Mouse (Mus musculus): ENCODE measurements around the gene Sp1.

The Sp1 gene

GRCm38 (mm10) chr15:102383671-102384070 lies 22.3 kb upstream of the Sp1 start:
- CTCF ChIA-PET: interaction anchor here in 3 of 4 experiments (0.7 kb wide), 3 partner anchors 58 to 231 kb away, joined by 3 to 5 read pairs (median 4); no protein-coding TSS in a partner anchor
- POLR2A ChIA-PET: interaction anchor here in 3 of 4 experiments (0.7 to 3.6 kb wide), 14 partner anchors 10 to 86 kb away, joined by 3 to 40 read pairs (median 8); partner anchors contain the start of genes Sp1 (in 2 of the 3) and Pcbp2 (in 1 of the 3)

- ChIA-PET CTCF (interaction anchor here (0.6 to 2.5 kb wide), 38 partner anchors 9 to 796 kb away, joined by 3 to 16 read pairs (median 4); partner anchors contain the start of genes Sp1 (in 2 of the 4), Pcbp2 (in 1 of the 4), Prr13 (in 1 of the 4) and Sp7 (in 1 of the 4)), POLR2A (interaction anchor here (0.6 to 13.0 kb wide), 58 partner anchors 9 to 1964 kb away, joined by 3 to 337 read pairs (median 4); partner anchors contain the start of genes Sp1 (in 4 of the 4), Aaas (in 2 of the 4), Tarbp2 (in 2 of the 4) and Espl1 (in 1 of the 4))
Measured at GRCm38 (mm10) chr15:102386640-102387039, 19.3 kb upstream of the Sp1 start.

GRCm38 (mm10) chr15:102388942-102389341 lies 17.0 kb upstream of the Sp1 start:
- ChIA-PET CTCF (interaction anchor here in 1 of 4 experiments (1.5 kb wide), 1 partner anchor 33 kb away, joined by 4 read pairs; no protein-coding TSS in a partner anchor), POLR2A (interaction anchor here in 3 of 4 experiments (0.8 to 13.0 kb wide), 7 partner anchors 12 to 29 kb away, joined by 4 to 337 read pairs (median 7); partner anchors contain the start of gene Sp1 (in 3 of the 3))

- POLR2A ChIA-PET: interaction anchor here in 3 of 4 experiments (0.6 to 13.0 kb wide), 7 partner anchors 8 to 125 kb away, joined by 3 to 337 read pairs (median 7); partner anchors contain the start of genes Sp1 (in 3 of the 3) and Tarbp2 (in 1 of the 3)
Measured at GRCm38 (mm10) chr15:102392520-102392919, 13.4 kb upstream of the Sp1 start.

GRCm38 (mm10) chr15:102393584-102394014 lies 12.3 kb upstream of the Sp1 start:
- POLR2A ChIA-PET: interaction anchor here (0.5 to 13.0 kb wide), 19 partner anchors 10 to 124 kb away, joined by 3 to 337 read pairs (median 5); partner anchors contain the start of genes Sp1 (in 4 of the 4), Aaas (in 1 of the 4), Pcbp2 (in 1 of the 4) and Tarbp2 (in 1 of the 4)
- CTCF ChIA-PET: interaction anchor here in 2 of 4 experiments (0.9 to 1.1 kb wide), 3 partner anchors 12 to 125 kb away, joined by 3 to 6 read pairs (median 3); partner anchors contain the start of gene Sp1 (in 2 of the 2)

More at GRCm38 (mm10) chr15:102392520-102392919, 13.4 kb upstream of the Sp1 start:
- CTCF ChIA-PET: no interaction called here

- ChIA-PET CTCF (interaction anchor here in 1 of 4 experiments (0.6 to 1.0 kb wide), 2 partner anchors 50 to 152 kb away, joined by 3 to 5 read pairs; partner anchors contain the start of gene Amhr2), POLR2A (interaction anchor here (0.5 to 13.0 kb wide), 12 partner anchors 8 to 1217 kb away, joined by 3 to 337 read pairs (median 9); partner anchors contain the start of genes Sp1 (in 3 of the 4) and Tarbp2 (in 1 of the 4))
Measured at GRCm38 (mm10) chr15:102395061-102395460, 10.9 kb upstream of the Sp1 start.

- ChIA-PET POLR2A (interaction anchor here (0.5 to 11.7 kb wide), 58 partner anchors 8 to 581 kb away, joined by 3 to 337 read pairs (median 6); partner anchors contain the start of genes Tarbp2 (in 4 of the 4), Aaas (in 2 of the 4), Pcbp2 (in 2 of the 4) and Atp5g2 (in 1 of the 4)), CTCF (interaction anchor here in 1 of 4 experiments (1.5 to 1.6 kb wide), 2 partner anchors 12 to 17 kb away, joined by 5 to 9 read pairs; no protein-coding TSS in a partner anchor)
Measured at GRCm38 (mm10) chr15:102398629-102399028, 7.3 kb upstream of the Sp1 start.

- CTCF ChIA-PET: interaction anchor here in 3 of 4 experiments (0.5 to 1.6 kb wide), 14 partner anchors 9 to 625 kb away, joined by 3 to 9 read pairs (median 5); partner anchors contain the start of gene Aaas (in 1 of the 3)
- POLR2A ChIA-PET: interaction anchor here (0.5 to 11.7 kb wide), 131 partner anchors 8 to 1198 kb away, joined by 3 to 337 read pairs (median 4); partner anchors contain the start of genes Aaas (in 4 of the 4), Tarbp2 (in 4 of the 4), Pcbp2 (in 3 of the 4) and Calcoco1 (in 2 of the 4)
Measured at GRCm38 (mm10) chr15:102399229-102400221, 6.4 kb upstream of the Sp1 start.

GRCm38 (mm10) chr15:102400476-102401045 lies 5.4 kb upstream of the Sp1 start:
- CTCF ChIA-PET: interaction anchor here in 3 of 4 experiments (0.5 to 2.5 kb wide), 6 partner anchors 19 to 50 kb away, joined by 3 to 8 read pairs (median 4); partner anchors contain the start of gene Aaas (in 1 of the 3)

GRCm38 (mm10) chr15:102401278-102401677 lies 4.7 kb upstream of the Sp1 start:
- CTCF ChIA-PET: interaction anchor here in 3 of 4 experiments (1.2 to 2.5 kb wide), 3 partner anchors 20 kb away, joined by 4 to 6 read pairs (median 5); no protein-coding TSS in a partner anchor

More at GRCm38 (mm10) chr15:102400476-102401045, 5.4 kb upstream of the Sp1 start:
- POLR2A ChIA-PET: interaction anchor here (0.5 to 11.7 kb wide), 69 partner anchors 8 to 1130 kb away, joined by 3 to 337 read pairs (median 6); partner anchors contain the start of genes Pcbp2 (in 3 of the 4), Tarbp2 (in 3 of the 4), Aaas (in 2 of the 4) and Csad (in 2 of the 4)

GRCm38 (mm10) chr15:102402210-102402609 lies 3.7 kb upstream of the Sp1 start:
- ChIA-PET CTCF (interaction anchor here (0.6 to 2.5 kb wide), 4 partner anchors 10 to 335 kb away, joined by 4 to 5 read pairs (median 4); no protein-coding TSS in a partner anchor), POLR2A (interaction anchor here in 3 of 4 experiments (0.5 to 11.7 kb wide), 35 partner anchors 7 to 840 kb away, joined by 3 to 337 read pairs (median 5); partner anchors contain the start of genes Tarbp2 (in 3 of the 3), Pcbp2 (in 2 of the 3), Aaas (in 1 of the 3) and Map3k12 (in 1 of the 3))

More at GRCm38 (mm10) chr15:102401278-102401677, 4.7 kb upstream of the Sp1 start:
- POLR2A ChIA-PET: interaction anchor here in 3 of 4 experiments (0.6 to 11.7 kb wide), 33 partner anchors 7 to 841 kb away, joined by 3 to 337 read pairs (median 7); partner anchors contain the start of genes Tarbp2 (in 3 of the 3), Pcbp2 (in 2 of the 3), Aaas (in 1 of the 3) and Amhr2 (in 1 of the 3)

GRCm38 (mm10) chr15:102404608-102405488 lies 1.1 kb upstream of the Sp1 start:
- ChIA-PET CTCF (interaction anchor here in 3 of 4 experiments (0.5 to 1.8 kb wide), 20 partner anchors 9 to 1722 kb away, joined by 3 to 14 read pairs (median 4); partner anchors contain the start of genes Pcbp2 (in 1 of the 3) and Soat2 (in 1 of the 3)), POLR2A (interaction anchor here (0.5 to 11.7 kb wide), 167 partner anchors 9 to 1125 kb away, joined by 3 to 337 read pairs (median 6); partner anchors contain the start of genes Pcbp2 (in 4 of the 4), Aaas (in 3 of the 4), Tarbp2 (in 3 of the 4) and Zfp740 (in 3 of the 4))

GRCm38 (mm10) chr15:102406196-102406911 lies 411 bp downstream of the Sp1 start:
- POLR2A ChIA-PET: interaction anchor here (0.6 to 11.7 kb wide), 134 partner anchors 8 to 834 kb away, joined by 3 to 337 read pairs (median 6); partner anchors contain the start of genes Pcbp2 (in 4 of the 4), Aaas (in 3 of the 4), Tarbp2 (in 3 of the 4) and Atp5g2 (in 2 of the 4)
- CTCF ChIA-PET: interaction anchor here in 3 of 4 experiments (0.7 to 1.8 kb wide), 15 partner anchors 8 to 299 kb away, joined by 3 to 14 read pairs (median 4); partner anchors contain the start of gene Pcbp2 (in 1 of the 3)

GRCm38 (mm10) chr15:102406912-102407580 lies 1.1 kb downstream of the Sp1 start:
- CTCF ChIA-PET: interaction anchor here in 1 of 4 experiments (1.2 kb wide), 1 partner anchor 15 kb away, joined by 6 read pairs; no protein-coding TSS in a partner anchor
- POLR2A ChIA-PET: interaction anchor here (0.6 to 11.7 kb wide), 11 partner anchors 7 to 98 kb away, joined by 3 to 337 read pairs (median 12); partner anchors contain the start of gene Aaas (in 1 of the 4)

All from embryonic stem cell, embryonic (primary cell).